Mouse (Mus musculus): ENCODE data around the gene Efcab14. TPM values are rescaled to one million over a fixed set of nuclear protein-coding genes. Genes with fewer than 3 reads are reported as not detected.

Gene Efcab14
- polyA plus RNA-seq, 1 experiment = 33.9 TPM

- Histone ChIP-seq H3K27me3 (ENCODE audit: control insufficient read depth, insufficient read depth, low read length, poor library complexity, severe bottlenecking) (no peaks in the 10 kb centered on the region), H3K4me1 (ENCODE audit: control insufficient read depth, insufficient read depth, low read length) (peaks cover 3% of the 10 kb centered on the region), H3K4me3 (ENCODE audit: low read depth, low read length) (no peak overlapping the region), H3K9me3 (replicated peaks; ENCODE audit: control insufficient read depth, insufficient read depth, low read length, poor library complexity, severe bottlenecking) (no peaks in the 10 kb centered on the region), H3K36me3 (ENCODE audit: control insufficient read depth, insufficient read depth, low read length, poor library complexity, severe bottlenecking) (peaks cover 14% of the 10 kb centered on the region), H3K9ac (ENCODE audit: low read depth, poor library complexity, severe bottlenecking) (no peak overlapping the region), H3K27ac (ENCODE audit: insufficient read depth, low read length) (no peak overlapping the region)
- no peak for TF ChIP-seq POLR2A (IDR thresholded peaks at IDR 0.05; ENCODE audit: insufficient read depth, low read length)
- no peak for TF ChIP-seq EP300 (IDR thresholded peaks at IDR 0.05; ENCODE audit: insufficient read depth, low read depth, low read length)
- TF ChIP-seq CTCF (IDR thresholded peaks at IDR 0.05; ENCODE audit: low read depth, low read length) = no peak
Observed at GRCm38 (mm10) chr4:115742658-115743057, 5.1 kb downstream of the Efcab14 start.

- Histone ChIP-seq H3K36me3 (ENCODE audit: control insufficient read depth, insufficient read depth, low read length, poor library complexity, severe bottlenecking) (peaks cover 16% of the 10 kb centered on the region), H3K9ac (ENCODE audit: low read depth, poor library complexity, severe bottlenecking) (no peak overlapping the region), H3K4me1 (ENCODE audit: control insufficient read depth, insufficient read depth, low read length) (peaks cover 3% of the 10 kb centered on the region), H3K9me3 (replicated peaks; ENCODE audit: control insufficient read depth, insufficient read depth, low read length, poor library complexity, severe bottlenecking) (no peaks in the 10 kb centered on the region), H3K27me3 (ENCODE audit: control insufficient read depth, insufficient read depth, low read length, poor library complexity, severe bottlenecking) (no peaks in the 10 kb centered on the region), H3K27ac (ENCODE audit: insufficient read depth, low read length) (no peak overlapping the region), H3K4me3 (ENCODE audit: low read depth, low read length) (no peak overlapping the region)
- TF ChIP-seq EP300 (IDR thresholded peaks at IDR 0.05; ENCODE audit: insufficient read depth, low read depth, low read length) (no peak), POLR2A (IDR thresholded peaks at IDR 0.05; ENCODE audit: insufficient read depth, low read length) (no peak), CTCF (IDR thresholded peaks at IDR 0.05; ENCODE audit: low read depth, low read length) (no peak)
Observed at GRCm38 (mm10) chr4:115743096-115743495, 5.6 kb downstream of the Efcab14 start.

GRCm38 (mm10) chr4:115748181-115748580, 10.6 kb downstream of the Efcab14 start:
- H3K4me1 ChIP-seq (ENCODE audit: control insufficient read depth, insufficient read depth, low read length) = no peaks in the 10 kb centered on the region
- peaks cover 22% of the 10 kb centered on the region for H3K36me3 ChIP-seq (ENCODE audit: control insufficient read depth, insufficient read depth, low read length, poor library complexity, severe bottlenecking)
- H3K27me3 ChIP-seq (ENCODE audit: control insufficient read depth, insufficient read depth, low read length, poor library complexity, severe bottlenecking) = no peaks in the 10 kb centered on the region
- H3K9ac ChIP-seq (ENCODE audit: low read depth, poor library complexity, severe bottlenecking) = no peak overlapping the region
- TF ChIP-seq POLR2A (IDR thresholded peaks at IDR 0.05; ENCODE audit: insufficient read depth, low read length) (no peak), EP300 (IDR thresholded peaks at IDR 0.05; ENCODE audit: insufficient read depth, low read depth, low read length) (no peak), CTCF (IDR thresholded peaks at IDR 0.05; ENCODE audit: low read depth, low read length) (no peak)
- no peak overlapping the region for H3K27ac ChIP-seq (ENCODE audit: insufficient read depth, low read length)
- no peak overlapping the region for H3K4me3 ChIP-seq (ENCODE audit: low read depth, low read length)
- H3K9me3 ChIP-seq (replicated peaks; ENCODE audit: control insufficient read depth, insufficient read depth, low read length, poor library complexity, severe bottlenecking) = no peaks in the 10 kb centered on the region

GRCm38 (mm10) chr4:115749336-115749735, 11.8 kb downstream of the Efcab14 start:
- H3K4me3 ChIP-seq (ENCODE audit: low read depth, low read length) = no peak overlapping the region
- TF ChIP-seq CTCF (IDR thresholded peaks at IDR 0.05; ENCODE audit: low read depth, low read length) (no peak), EP300 (IDR thresholded peaks at IDR 0.05; ENCODE audit: insufficient read depth, low read depth, low read length) (no peak), POLR2A (IDR thresholded peaks at IDR 0.05; ENCODE audit: insufficient read depth, low read length) (no peak)
- H3K27me3 ChIP-seq (ENCODE audit: control insufficient read depth, insufficient read depth, low read length, poor library complexity, severe bottlenecking) = no peaks in the 10 kb centered on the region
- no peaks in the 10 kb centered on the region for H3K4me1 ChIP-seq (ENCODE audit: control insufficient read depth, insufficient read depth, low read length)
- peaks cover 22% of the 10 kb centered on the region for H3K36me3 ChIP-seq (ENCODE audit: control insufficient read depth, insufficient read depth, low read length, poor library complexity, severe bottlenecking)
- H3K9me3 ChIP-seq (replicated peaks; ENCODE audit: control insufficient read depth, insufficient read depth, low read length, poor library complexity, severe bottlenecking) = no peaks in the 10 kb centered on the region
- no peak overlapping the region for H3K9ac ChIP-seq (ENCODE audit: low read depth, poor library complexity, severe bottlenecking)
- no peak overlapping the region for H3K27ac ChIP-seq (ENCODE audit: insufficient read depth, low read length)

- H3K4me3 ChIP-seq (ENCODE audit: low read depth, low read length) = no peak overlapping the region
- TF ChIP-seq POLR2A (IDR thresholded peaks at IDR 0.05; ENCODE audit: insufficient read depth, low read length) (no peak), EP300 (IDR thresholded peaks at IDR 0.05; ENCODE audit: insufficient read depth, low read depth, low read length) (no peak), CTCF (IDR thresholded peaks at IDR 0.05; ENCODE audit: low read depth, low read length) (no peak)
- no peaks in the 10 kb centered on the region for H3K27me3 ChIP-seq (ENCODE audit: control insufficient read depth, insufficient read depth, low read length, poor library complexity, severe bottlenecking)
- H3K9ac ChIP-seq (ENCODE audit: low read depth, poor library complexity, severe bottlenecking) = no peak overlapping the region
- no peaks in the 10 kb centered on the region for H3K9me3 ChIP-seq (replicated peaks; ENCODE audit: control insufficient read depth, insufficient read depth, low read length, poor library complexity, severe bottlenecking)
- H3K4me1 ChIP-seq (ENCODE audit: control insufficient read depth, insufficient read depth, low read length) = no peaks in the 10 kb centered on the region
- H3K27ac ChIP-seq (ENCODE audit: insufficient read depth, low read length) = no peak overlapping the region
- peaks cover 8% of the 10 kb centered on the region for H3K36me3 ChIP-seq (ENCODE audit: control insufficient read depth, insufficient read depth, low read length, poor library complexity, severe bottlenecking)
Observed at GRCm38 (mm10) chr4:115754101-115754500, 16.6 kb downstream of the Efcab14 start.

GRCm38 (mm10) chr4:115754851-115755250, 17.3 kb downstream of the Efcab14 start:
- H3K9ac ChIP-seq (ENCODE audit: low read depth, poor library complexity, severe bottlenecking) = no peak overlapping the region
- TF ChIP-seq EP300 (IDR thresholded peaks at IDR 0.05; ENCODE audit: insufficient read depth, low read depth, low read length) (no peak), CTCF (IDR thresholded peaks at IDR 0.05; ENCODE audit: low read depth, low read length) (no peak), POLR2A (IDR thresholded peaks at IDR 0.05; ENCODE audit: insufficient read depth, low read length) (no peak)
- H3K4me1 ChIP-seq (ENCODE audit: control insufficient read depth, insufficient read depth, low read length) = no peaks in the 10 kb centered on the region
- peaks cover 6% of the 10 kb centered on the region for H3K36me3 ChIP-seq (ENCODE audit: control insufficient read depth, insufficient read depth, low read length, poor library complexity, severe bottlenecking)
- no peaks in the 10 kb centered on the region for H3K27me3 ChIP-seq (ENCODE audit: control insufficient read depth, insufficient read depth, low read length, poor library complexity, severe bottlenecking)
- H3K9me3 ChIP-seq (replicated peaks; ENCODE audit: control insufficient read depth, insufficient read depth, low read length, poor library complexity, severe bottlenecking) = no peaks in the 10 kb centered on the region
- no peak overlapping the region for H3K4me3 ChIP-seq (ENCODE audit: low read depth, low read length)
- no peak overlapping the region for H3K27ac ChIP-seq (ENCODE audit: insufficient read depth, low read length)
